Mouse (Mus musculus): ENCODE results near the gene Slitrk6. TPM values are rescaled to one million over a fixed set of nuclear protein-coding genes. Genes with fewer than 3 reads are reported as not detected.

The Slitrk6 gene
- total and polyA plus RNA-seq, 3 experiments: not detected

DNA sequence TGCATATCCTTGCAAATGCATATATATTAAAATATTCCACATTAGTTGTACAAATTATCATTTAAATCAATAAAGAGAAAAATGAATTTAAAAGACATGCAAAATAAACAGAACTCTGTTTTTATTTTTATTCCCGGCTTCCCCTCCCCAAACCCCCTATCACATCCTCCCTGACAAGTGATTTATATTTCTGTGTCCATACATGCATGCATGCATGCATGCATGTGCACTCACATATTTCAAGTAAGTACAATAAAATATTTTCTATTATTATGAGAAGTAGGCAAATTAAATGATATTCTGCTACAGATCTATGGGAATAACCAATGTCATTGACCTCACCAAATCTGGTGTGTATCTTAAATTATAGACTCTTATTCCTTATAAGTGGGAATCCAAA, 15.6 kb downstream of the Slitrk6 start:
- dilution Hi-C loops (cut with MboI; ENCODE audit: extremely low pct_ligation_motif_present, extremely low pct_unique_long_range_greater_than_20kb, low sequenced_read_pairs) (no loop called here), in situ Hi-C loops (cut with MboI; ENCODE audit: low pct_ligation_motif_present, low pct_unique_long_range_greater_than_20kb, low sequenced_read_pairs) (no loop called here)
- Histone ChIP-seq H3K36me3 (replicated peaks in 1 of 2; ENCODE audit: control insufficient read depth in 1 of 2, insufficient read depth in 1 of 2, low read length in 1 of 2) (no peaks in the 10 kb centered on the region), H3K4me3 (replicated peaks in 1 of 3; ENCODE audit: low read depth in 2 of 3, low read length in 2 of 3, poor library complexity in 1 of 3) (no peak overlapping the region), H3K9me3 (replicated peaks; ENCODE audit: low read length) (peaks cover 9% of the 10 kb centered on the region), H3K27me3 (replicated peaks) (no peaks in the 10 kb centered on the region), H3K4me1 (ENCODE audit: control insufficient read depth in 1 of 2, insufficient read depth in 2 of 2) (no peaks in the 10 kb centered on the region), H3K27ac (ENCODE audit: insufficient read depth, low read depth) (no peak overlapping the region), H3K9ac (ENCODE audit: insufficient read depth, low read depth) (no peak overlapping the region), H3K4me2 (ENCODE audit: insufficient read depth, low read depth, poor library complexity, severe bottlenecking) (no peak overlapping the region), H3K79me2 (replicated peaks; ENCODE audit: control insufficient read depth, extremely low read depth, insufficient read depth, poor library complexity, severe bottlenecking) (no peaks in the 10 kb centered on the region)
- no peak for DNase-seq (ENCODE audit: extremely low read depth)
- no peak for TF ChIP-seq BHLHE40 (IDR thresholded peaks at IDR 0.05; ENCODE audit: low read depth, low read length)
- no peak for TF ChIP-seq ZC3H11A (IDR thresholded peaks at IDR 0.05; ENCODE audit: low read depth, low read length)
- no peak for TF ChIP-seq IRF4 (IDR thresholded peaks at IDR 0.05; ENCODE audit: low read depth, low read length)
- no peak for TF ChIP-seq NRF1 (IDR thresholded peaks at IDR 0.05; ENCODE audit: low read depth, low read length)
- no peak for TF ChIP-seq POLR2A (IDR thresholded peaks at IDR 0.05; ENCODE audit: low read depth, low read length)
- no peak for TF ChIP-seq POLR2AphosphoS2 (IDR thresholded peaks at IDR 0.05; ENCODE audit: low read depth, low read length)

DNA sequence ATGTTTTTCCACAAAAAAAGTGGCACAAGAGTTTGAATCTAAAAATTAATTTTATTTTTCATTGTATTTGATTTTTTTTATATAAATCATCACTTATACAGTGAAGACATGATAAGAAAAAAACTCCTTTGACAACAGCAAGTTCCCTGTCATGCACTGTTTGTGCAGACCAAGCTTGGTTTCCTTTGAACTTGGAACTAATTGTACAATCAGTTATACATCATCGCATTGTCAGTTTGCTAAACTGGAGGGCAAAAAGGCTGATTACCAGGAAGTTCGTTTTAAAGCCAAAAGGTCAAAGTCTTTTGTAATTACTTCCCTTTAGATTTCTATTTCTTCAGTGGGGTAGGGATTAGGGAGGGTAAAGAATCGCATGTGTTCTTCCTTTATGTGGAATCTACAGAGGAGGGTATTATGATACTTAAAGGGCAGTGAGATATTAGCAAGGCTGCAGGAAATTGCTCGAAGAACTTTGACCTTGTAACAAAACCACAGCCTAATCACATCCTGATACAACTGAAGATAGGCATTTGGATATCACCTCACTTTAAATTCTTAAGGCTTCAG, 26.5 kb downstream of the Slitrk6 start:
- Histone ChIP-seq H3K4me3 (replicated peaks in 1 of 3; ENCODE audit: low read depth in 2 of 3, low read length in 2 of 3, poor library complexity in 1 of 3) (no peak overlapping the region), H3K27ac (ENCODE audit: insufficient read depth, low read depth) (no peak overlapping the region), H3K27me3 (replicated peaks) (no peaks in the 10 kb centered on the region), H3K9ac (ENCODE audit: insufficient read depth, low read depth) (no peak overlapping the region), H3K36me3 (replicated peaks in 1 of 2; ENCODE audit: control insufficient read depth in 1 of 2, insufficient read depth in 1 of 2, low read length in 1 of 2) (no peaks in the 10 kb centered on the region), H3K4me1 (ENCODE audit: control insufficient read depth in 1 of 2, insufficient read depth in 2 of 2) (no peaks in the 10 kb centered on the region), H3K79me2 (replicated peaks; ENCODE audit: control insufficient read depth, extremely low read depth, insufficient read depth, poor library complexity, severe bottlenecking) (no peaks in the 10 kb centered on the region), H3K9me3 (replicated peaks; ENCODE audit: low read length) (peaks cover 20% of the 10 kb centered on the region), H3K4me2 (ENCODE audit: insufficient read depth, low read depth, poor library complexity, severe bottlenecking) (no peak overlapping the region)
- dilution Hi-C loops (cut with MboI; ENCODE audit: extremely low pct_ligation_motif_present, extremely low pct_unique_long_range_greater_than_20kb, low sequenced_read_pairs): no loop called here
- TF ChIP-seq JUND (conservative IDR thresholded peaks at IDR 0.05; ENCODE audit: low read depth, low read length): no peak
- no peak for TF ChIP-seq SIN3A (IDR thresholded peaks at IDR 0.05; ENCODE audit: low read length)
- TF ChIP-seq ZKSCAN1 (IDR thresholded peaks at IDR 0.05; ENCODE audit: borderline replicate concordance, low read depth, low read length): no peak
- TF ChIP-seq MEF2A (IDR thresholded peaks at IDR 0.05; ENCODE audit: borderline replicate concordance, low read depth, low read length): no peak
- no peak for TF ChIP-seq MAZ (IDR thresholded peaks at IDR 0.05; ENCODE audit: low read depth, low read length)
- no peak for TF ChIP-seq ELF1 (IDR thresholded peaks at IDR 0.05; ENCODE audit: low read depth, low read length)
- TF ChIP-seq KAT2A (IDR thresholded peaks at IDR 0.05; ENCODE audit: insufficient replicate concordance, low read length): no peak
- TF ChIP-seq USF2 (conservative IDR thresholded peaks at IDR 0.05; ENCODE audit: low read depth, low read length): no peak
- TF ChIP-seq ZNF384 (IDR thresholded peaks at IDR 0.05; ENCODE audit: low read depth, low read length): no peak
- TF ChIP-seq SMC3 (IDR thresholded peaks at IDR 0.05; ENCODE audit: low read depth, low read length): no peak
- no peak for TF ChIP-seq MAFK (IDR thresholded peaks at IDR 0.05; ENCODE audit: insufficient replicate concordance, low read length)
- TF ChIP-seq GABPA (IDR thresholded peaks at IDR 0.05; ENCODE audit: insufficient replicate concordance, low read depth, low read length): no peak
- no peak for TF ChIP-seq ZMIZ1 (IDR thresholded peaks at IDR 0.05; ENCODE audit: low read depth, low read length)
- in situ Hi-C loops (cut with MboI; ENCODE audit: low pct_ligation_motif_present, low pct_unique_long_range_greater_than_20kb, low sequenced_read_pairs): no loop called here
- DNase-seq (ENCODE audit: extremely low read depth): no peak

All from CH12.LX (cell line).